Mouse (Mus musculus) forebrain, embryonic 15.5 days (tissue): ENCODE data around the gene Tor4a. TPM values are rescaled to one million over a fixed set of nuclear protein-coding genes. Genes with fewer than 3 reads are reported as not detected.

Experiments
- ATAC-seq: fragments of 200-750 bp; cut with Nextera tagmentation; replicated peaks from 2 replicates; pipeline ENCODE4 v1.8.0; 2017; ENCODE audit warnings: mild to moderate bottlenecking, moderate TSS enrichment, moderate library complexity
- H3K27ac ChIP-seq: fragments of 300-500 bp; sonication (generic); replicated peaks from 2 replicates; pipeline ENCODE4 v1.5.1; 2015; ENCODE audit warnings: mild to moderate bottlenecking, inconsistent platforms
- H3K27me3 ChIP-seq: fragments of 300-500 bp; sonication (generic); 2 replicates; pipeline ENCODE4 v1.6.1; 2015; ENCODE audit warnings: inconsistent platforms
- H3K36me3 ChIP-seq: fragments of 300-500 bp; sonication (generic); 2 replicates; pipeline ENCODE4 v1.6.1; 2015; ENCODE audit warnings: mild to moderate bottlenecking, inconsistent platforms
- H3K4me1 ChIP-seq: fragments of 300-500 bp; sonication (generic); 2 replicates; pipeline ENCODE4 v1.6.1; 2015; ENCODE audit warnings: inconsistent platforms
- H3K4me2 ChIP-seq: fragments of 300-500 bp; sonication (generic); replicated peaks from 2 replicates; pipeline ENCODE4 v1.6.1; 2015; ENCODE audit warnings: mild to moderate bottlenecking, inconsistent platforms
- H3K4me3 ChIP-seq: fragments of 300-500 bp; sonication (generic); 2 replicates; pipeline ENCODE4 v1.5.1; 2015; ENCODE audit warnings: mild to moderate bottlenecking, inconsistent platforms
- H3K9ac ChIP-seq: fragments of 300-500 bp; sonication (generic); replicated peaks from 2 replicates; pipeline ENCODE4 v1.6.1; 2015; ENCODE audit warnings: mild to moderate bottlenecking, inconsistent platforms
- H3K9me3 ChIP-seq: fragments of 300-500 bp; sonication (generic); 2 replicates; pipeline ENCODE4 v1.6.1; 2016; ENCODE audit warnings: inconsistent platforms
- WGBS: fragments of 180-500 bp; shearing (Covaris S2); methylation state at CpG from one replicate; pipeline ENCODE4 v1.1.7; 2015; ENCODE audit warnings: mixed read lengths; 5-methylcytosine and 5-hydroxymethylcytosine counted together
- polyA plus RNA-seq: library from polyadenylated mRNA; unstranded; fragments of >200 nt; fragmentation: Nextera tagmentation; extraction: Ambion mirVana; gene quantifications from 2 replicates; pipeline ENCODE4 v1.2.1, GENCODE M21; 2015

The Tor4a gene
- polyA plus RNA-seq, 1 experiment from 2014 or later: 1.3 TPM

DNA sequence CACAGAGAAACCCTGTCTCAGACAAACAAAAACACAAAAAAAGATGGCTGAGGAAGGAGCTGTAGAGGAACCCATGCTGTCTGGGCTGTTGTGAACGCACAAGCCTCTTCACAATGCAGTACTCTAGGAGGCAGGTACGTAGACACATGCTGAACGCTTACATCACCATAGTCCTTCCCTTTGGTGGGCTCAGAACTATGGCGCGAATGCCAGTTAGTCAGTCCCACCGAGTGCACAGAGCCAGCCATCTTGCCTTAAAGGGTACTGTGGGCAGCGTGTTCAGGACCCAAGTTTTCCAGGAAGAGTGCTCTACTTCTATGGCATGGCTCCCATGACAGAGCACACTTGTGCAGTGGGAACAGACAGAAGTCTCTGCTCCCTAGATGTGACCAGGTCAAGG lies 12.2 kb downstream of the Tor4a start:
- no peak overlapping the region for H3K9ac ChIP-seq
- 93% methylated on average over 7 of the region's 7 CpGs for WGBS
- H3K4me2 ChIP-seq: no peak overlapping the region
- peaks cover 66% of the 10 kb centered on the region for H3K4me1 ChIP-seq
- H3K9me3 ChIP-seq: no peaks in the 10 kb centered on the region
- H3K27me3 ChIP-seq: no peaks in the 10 kb centered on the region
- H3K4me3 ChIP-seq: no peak overlapping the region
- H3K36me3 ChIP-seq: no peaks in the 10 kb centered on the region
- peak overlapping the region; percentile 95; the same call in 1 of the 2 replicates for H3K27ac ChIP-seq
- no peak for ATAC-seq

DNA sequence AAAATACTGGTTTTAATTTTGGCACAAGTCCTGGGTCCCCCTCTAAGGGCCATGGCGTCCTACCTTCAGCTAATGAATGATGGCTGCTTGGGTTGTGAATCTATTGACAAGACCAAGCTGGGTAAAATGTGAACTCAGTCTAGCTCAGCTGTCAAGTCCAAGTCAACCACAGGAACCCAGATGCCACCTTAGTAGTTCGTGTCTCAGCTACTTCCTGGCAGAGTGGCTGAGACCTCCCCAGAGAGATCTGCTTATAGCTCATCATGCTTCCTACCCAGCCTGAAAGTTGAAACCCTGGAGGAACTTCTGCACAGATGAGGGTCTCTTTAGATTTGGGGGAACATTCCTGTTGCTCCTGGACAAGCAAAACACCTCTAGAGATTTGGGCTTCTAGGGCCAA lies 13.3 kb downstream of the Tor4a start:
- Histone ChIP-seq H3K9ac (no peak overlapping the region), H3K4me2 (peak overlapping the region; percentile 83), H3K27ac (0 out of 2 replicates have a peak overlapping the region, but pooled peaks have one; percentile 88), H3K27me3 (no peaks in the 10 kb centered on the region), H3K4me3 (peak overlapping the region; percentile 73), H3K9me3 (no peaks in the 10 kb centered on the region), H3K36me3 (no peaks in the 10 kb centered on the region), H3K4me1 (peaks cover 75% of the 10 kb centered on the region)
- ATAC-seq: no peak
- WGBS: 28% methylated on average over 2 of the region's 2 CpGs

DNA sequence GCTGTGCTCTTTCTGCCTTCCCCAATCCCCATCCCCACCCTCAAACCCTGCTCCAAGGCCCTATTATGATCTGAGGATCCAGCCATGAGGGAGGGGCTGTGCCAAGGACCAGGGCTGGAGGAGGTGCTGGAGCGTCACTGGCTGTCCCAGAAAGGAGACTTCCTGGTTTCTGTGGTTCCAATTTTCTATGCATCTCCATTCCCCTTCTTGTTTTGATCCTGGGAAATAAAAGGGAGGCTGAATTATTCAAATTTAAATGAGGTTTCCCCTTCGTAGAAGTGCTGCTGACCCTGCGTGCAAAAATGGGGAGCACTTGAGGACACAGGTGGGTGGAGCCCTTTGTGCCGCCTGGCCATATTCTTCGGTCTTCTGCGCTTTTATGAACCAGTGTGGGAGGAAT lies 14.0 kb downstream of the Tor4a start:
- WGBS: 3% methylated on average over 6 of the region's 6 CpGs
- peaks cover 82% of the 10 kb centered on the region for H3K4me1 ChIP-seq
- H3K27ac ChIP-seq: peak overlapping the region; percentile 88

DNA sequence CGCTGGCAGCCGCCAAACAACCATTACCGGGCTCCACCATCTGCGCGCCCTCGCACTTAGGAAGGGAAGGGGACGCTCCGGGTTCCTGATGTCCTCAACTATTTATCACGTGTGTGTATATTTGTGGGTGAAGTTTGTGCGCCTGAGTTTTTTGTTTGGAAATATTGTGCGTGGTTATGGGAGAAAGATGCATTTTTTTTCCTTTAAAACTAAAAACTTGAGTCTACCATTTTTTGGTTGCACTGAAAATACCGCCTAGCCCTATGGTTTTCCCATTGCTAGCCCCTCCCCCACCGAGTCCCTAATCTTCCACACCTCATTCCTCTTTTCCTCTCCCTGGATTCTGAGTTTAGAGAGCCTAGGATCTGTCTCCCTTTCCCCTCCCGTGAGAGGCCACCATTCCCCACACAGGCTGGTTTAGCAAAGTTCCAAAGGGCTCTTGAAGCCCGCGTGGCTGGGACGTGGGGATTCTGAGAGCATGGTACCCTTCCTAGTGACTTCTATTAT lies 14.7 kb downstream of the Tor4a start:
- Histone ChIP-seq H3K36me3 (no peaks in the 10 kb centered on the region), H3K4me1 (peaks cover 89% of the 10 kb centered on the region), H3K4me2 (peak overlapping the region; percentile 83), H3K9ac (peak overlapping the region; percentile 68), H3K27me3 (no peaks in the 10 kb centered on the region), H3K4me3 (peak overlapping the region; percentile 73), H3K9me3 (no peaks in the 10 kb centered on the region), H3K27ac (peak overlapping the region; percentile 88)
- WGBS: 0% methylated on average over 17 of the region's 17 CpGs
- no peak for ATAC-seq

More for the DNA sequence above, 14.0 kb downstream of the Tor4a start:
- Histone ChIP-seq H3K4me2 (peak overlapping the region; percentile 83), H3K4me3 (peak overlapping the region; percentile 73), H3K36me3 (no peaks in the 10 kb centered on the region), H3K9me3 (no peaks in the 10 kb centered on the region), H3K27me3 (no peaks in the 10 kb centered on the region), H3K9ac (no peak overlapping the region)
- no peak for ATAC-seq

DNA sequence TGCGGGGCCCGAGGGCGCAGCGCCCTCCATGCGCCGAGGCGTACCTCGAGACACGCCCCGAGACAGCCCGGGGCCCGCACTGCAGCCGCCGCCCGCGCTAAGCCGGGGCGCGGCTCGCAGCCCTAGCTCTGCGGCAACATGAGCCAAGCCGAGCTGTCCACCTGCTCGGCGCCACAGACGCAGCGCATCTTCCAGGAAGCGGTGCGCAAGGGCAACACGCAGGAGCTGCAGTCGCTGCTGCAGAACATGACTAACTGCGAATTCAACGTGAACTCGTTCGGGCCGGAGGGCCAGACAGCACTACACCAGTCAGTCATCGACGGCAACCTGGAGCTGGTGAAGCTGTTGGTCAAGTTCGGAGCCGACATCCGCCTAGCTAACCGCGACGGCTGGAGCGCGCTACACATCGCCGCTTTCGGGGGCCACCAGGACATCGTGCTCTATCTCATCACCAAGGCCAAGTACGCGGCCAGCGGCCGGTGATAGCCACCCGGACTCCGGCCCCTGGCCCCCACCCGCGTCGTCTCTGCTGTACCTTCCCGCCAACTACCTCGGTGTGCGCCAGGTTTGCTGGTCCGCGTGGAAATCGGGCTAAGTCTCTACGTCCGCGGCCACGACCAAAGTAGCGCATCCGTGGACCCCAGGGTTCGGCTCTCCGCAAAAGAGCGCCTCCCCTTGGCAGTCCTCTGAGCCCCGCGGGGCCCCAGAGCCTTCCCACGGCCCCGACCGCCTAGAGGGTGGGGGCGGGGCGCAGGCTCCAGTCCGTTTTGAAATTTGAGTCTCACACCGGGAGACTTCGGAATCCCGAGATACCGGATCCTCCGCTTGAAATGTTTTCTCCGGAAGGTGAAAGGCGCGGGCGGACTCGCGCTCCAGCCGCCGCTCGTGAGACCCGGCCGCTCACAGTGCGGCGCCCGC lies 15.5 kb downstream of the Tor4a start:
- Histone ChIP-seq H3K4me2 (peak overlapping the region; percentile 83), H3K4me1 (peaks cover 90% of the 10 kb centered on the region), H3K9me3 (no peaks in the 10 kb centered on the region), H3K36me3 (no peaks in the 10 kb centered on the region), H3K9ac (peak overlapping the region; percentile 68), H3K27ac (peak overlapping the region; percentile 88), H3K27me3 (no peaks in the 10 kb centered on the region), H3K4me3 (peak overlapping the region; percentile 73)
- under 1% methylated on average over 100 of the region's 100 CpGs for WGBS
- peak; percentile 38 for ATAC-seq

DNA sequence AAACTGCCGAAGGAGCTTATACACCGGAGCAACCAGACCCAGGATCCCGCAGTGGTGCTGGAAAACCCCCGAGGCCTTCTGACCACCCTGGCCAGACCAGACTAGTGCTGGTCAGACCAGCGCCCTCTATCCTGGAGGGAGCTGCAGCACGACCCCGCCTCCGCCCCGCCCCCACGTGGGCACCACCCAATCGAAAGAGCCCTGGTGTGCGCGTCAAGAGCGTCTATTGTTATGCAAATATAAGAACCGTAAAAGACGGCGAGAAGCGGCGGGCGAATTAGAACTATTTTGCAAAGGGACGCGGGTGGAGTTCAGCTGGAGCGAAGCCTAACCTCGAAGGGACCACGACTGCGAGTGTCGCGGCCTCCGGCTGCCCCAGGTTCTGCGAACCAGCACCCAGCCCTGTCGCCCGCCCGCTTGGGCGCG lies 16.2 kb downstream of the Tor4a start, which contains the start of gene Nrarp:
TSS of gene Nrarp (plus strand) at position 281 of the 426 bp plus-strand sequence.
- Histone ChIP-seq H3K4me3 (peak within 1 kb of the TSS; percentile 73), H3K9ac (peak within 1 kb of the TSS; percentile 68), H3K27me3 (no peaks in the 10 kb centered on the region), H3K9me3 (no peaks in the 10 kb centered on the region), H3K4me2 (peak within 1 kb of the TSS; percentile 83), H3K36me3 (no peaks in the 10 kb centered on the region), H3K27ac (peak within 1 kb of the TSS; percentile 88), H3K4me1 (peaks cover 90% of the 10 kb centered on the region)
- under 1% methylated on average over 33 of the region's 35 CpGs for WGBS
- ATAC-seq: peak; percentile 88

DNA sequence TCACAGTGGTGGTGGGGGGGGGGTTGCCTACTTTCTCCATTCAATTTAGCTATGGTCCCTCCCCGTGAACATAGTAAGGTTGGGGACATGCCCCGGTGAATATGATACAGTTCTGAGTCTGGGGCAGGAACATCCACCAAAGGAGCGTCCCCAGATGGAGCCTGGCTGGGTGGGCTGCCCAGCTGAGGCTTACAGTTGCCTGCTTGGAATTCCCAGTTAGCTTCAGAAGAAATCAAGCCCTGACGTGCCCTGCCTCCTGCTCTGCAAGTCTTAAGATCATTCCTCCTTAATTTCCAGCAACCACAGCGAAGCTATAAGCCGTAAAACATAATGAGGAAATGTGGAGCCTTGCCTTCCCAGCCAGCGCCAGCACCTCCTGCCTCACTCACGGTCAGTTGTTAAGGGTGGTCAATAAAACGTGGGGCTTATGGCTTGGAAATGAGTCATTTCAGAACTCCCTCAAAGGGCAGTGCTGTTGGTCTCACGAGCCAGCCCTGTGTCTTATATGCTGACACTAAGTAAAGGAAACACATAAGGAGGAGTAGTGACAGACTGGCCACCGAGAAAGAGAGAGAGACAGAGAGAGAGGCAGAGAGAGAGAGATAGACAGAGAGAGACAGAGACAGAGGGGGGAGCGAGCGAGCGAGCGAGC lies 17.0 kb downstream of the Tor4a start:
- H3K9ac ChIP-seq: peak overlapping the region; percentile 7; the same call in 1 of the 2 replicates
- peak overlapping the region; percentile 72 for H3K27ac ChIP-seq
- ATAC-seq: no peak
- H3K4me1 ChIP-seq: peaks cover 82% of the 10 kb centered on the region
- H3K4me3 ChIP-seq: peak overlapping the region; percentile 73
- no peaks in the 10 kb centered on the region for H3K9me3 ChIP-seq
- WGBS: 31% methylated on average over 15 of the region's 15 CpGs
- no peaks in the 10 kb centered on the region for H3K27me3 ChIP-seq
- peak overlapping the region; percentile 83 for H3K4me2 ChIP-seq
- H3K36me3 ChIP-seq: no peaks in the 10 kb centered on the region

DNA sequence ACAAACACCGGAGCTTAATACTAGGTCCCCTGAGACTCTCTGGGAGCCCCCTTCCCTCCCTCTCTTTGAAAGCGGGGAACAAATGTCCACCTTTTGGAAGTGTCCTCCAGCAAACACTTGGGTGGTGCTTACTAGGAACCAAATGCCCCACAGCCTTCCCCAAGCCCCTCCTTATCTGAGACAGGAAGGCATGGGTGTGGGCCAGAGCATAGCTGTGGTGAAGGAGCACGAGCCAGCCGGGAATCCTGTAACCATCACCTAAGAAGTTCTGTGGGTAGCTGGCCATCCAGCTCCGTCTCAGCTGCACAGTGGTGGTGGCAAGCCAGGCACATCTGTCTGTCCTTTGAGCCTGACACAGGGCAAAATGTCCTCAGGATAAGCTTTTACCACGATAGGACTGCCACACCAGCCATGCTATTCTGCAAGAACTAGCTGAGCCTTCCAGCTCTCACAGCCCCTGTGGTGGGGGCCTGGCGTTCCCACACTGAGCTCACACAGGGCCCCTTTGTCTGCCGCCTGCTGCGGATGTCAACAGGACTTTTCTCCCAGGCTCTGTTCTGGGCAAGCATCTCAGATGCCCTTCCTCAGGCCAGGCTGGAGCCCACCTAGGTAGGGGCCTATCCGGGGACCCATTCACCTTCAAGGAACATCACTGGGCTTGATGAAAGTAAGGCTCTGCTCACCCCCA lies 18.3 kb downstream of the Tor4a start:
- 0 out of 2 replicates have a peak, but pooled peaks have one; percentile 7 for ATAC-seq
- peak overlapping the region; percentile 3; the same call in 1 of the 2 replicates for H3K4me2 ChIP-seq
- H3K4me3 ChIP-seq: no peak overlapping the region
- H3K9me3 ChIP-seq: no peaks in the 10 kb centered on the region
- peak overlapping the region; percentile 27; the same call in 1 of the 2 replicates for H3K9ac ChIP-seq
- H3K27me3 ChIP-seq: no peaks in the 10 kb centered on the region
- peak overlapping the region; percentile 69 for H3K27ac ChIP-seq
- H3K4me1 ChIP-seq: peaks cover 70% of the 10 kb centered on the region
- 10% methylated on average over 10 of the region's 10 CpGs for WGBS
- H3K36me3 ChIP-seq: no peaks in the 10 kb centered on the region

DNA sequence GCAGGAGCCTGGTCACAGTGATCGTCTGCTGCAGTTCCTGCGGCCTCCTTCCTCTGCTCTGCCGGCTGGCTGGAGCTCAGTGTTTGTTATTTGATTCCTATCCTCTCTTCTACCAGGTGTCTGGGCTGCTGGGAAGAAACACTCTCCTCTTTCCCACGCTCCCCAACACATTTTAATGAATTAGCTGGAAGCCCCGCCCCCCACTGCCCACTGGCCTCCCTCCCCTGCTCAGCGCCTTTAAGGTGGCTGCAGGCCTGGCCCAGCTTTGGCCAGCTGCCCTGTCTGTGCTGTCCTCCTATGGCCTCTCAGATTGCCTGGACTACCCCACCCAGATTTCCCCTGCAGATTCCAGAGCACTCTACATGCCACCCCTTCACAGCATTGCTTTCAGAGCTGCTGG lies 19.0 kb downstream of the Tor4a start:
- Histone ChIP-seq H3K4me3 (peak overlapping the region; percentile 11; the same call in 1 of the 2 replicates), H3K36me3 (no peaks in the 10 kb centered on the region), H3K9ac (0 out of 2 replicates have a peak overlapping the region, but pooled peaks have one; percentile 30), H3K27ac (peak overlapping the region; percentile 69), H3K4me1 (peaks cover 63% of the 10 kb centered on the region), H3K27me3 (no peaks in the 10 kb centered on the region), H3K4me2 (peak overlapping the region; percentile 22), H3K9me3 (no peaks in the 10 kb centered on the region)
- no peak for ATAC-seq
- 1% methylated on average over 6 of the region's 6 CpGs for WGBS

DNA sequence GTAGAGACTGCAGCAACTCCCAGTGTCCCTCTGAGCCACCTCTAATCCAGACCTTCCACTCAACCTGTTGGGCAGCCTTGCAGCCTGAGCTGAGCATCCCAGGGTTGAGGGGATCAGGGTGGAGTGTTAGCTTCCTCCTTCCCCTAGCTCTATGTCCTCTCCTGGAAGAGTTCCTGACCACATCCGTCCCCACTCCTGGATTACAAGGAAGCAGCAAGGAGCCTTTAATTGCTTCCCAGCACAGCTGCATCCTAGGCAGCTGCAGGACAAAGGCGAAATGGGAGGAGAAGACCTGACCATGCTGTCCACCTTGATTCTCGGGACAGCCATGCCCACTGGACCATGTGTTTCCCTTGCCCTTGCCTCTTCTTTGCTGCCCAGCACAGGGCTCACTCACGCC lies 19.6 kb downstream of the Tor4a start:
- Histone ChIP-seq H3K4me3 (no peak overlapping the region), H3K9me3 (no peaks in the 10 kb centered on the region), H3K4me2 (peak overlapping the region; percentile 22), H3K27me3 (no peaks in the 10 kb centered on the region), H3K27ac (peak overlapping the region; percentile 69), H3K4me1 (peaks cover 59% of the 10 kb centered on the region), H3K9ac (0 out of 2 replicates have a peak overlapping the region, but pooled peaks have one; percentile 30), H3K36me3 (no peaks in the 10 kb centered on the region)
- no peak for ATAC-seq
- WGBS: 21% methylated on average over 4 of the region's 4 CpGs

DNA sequence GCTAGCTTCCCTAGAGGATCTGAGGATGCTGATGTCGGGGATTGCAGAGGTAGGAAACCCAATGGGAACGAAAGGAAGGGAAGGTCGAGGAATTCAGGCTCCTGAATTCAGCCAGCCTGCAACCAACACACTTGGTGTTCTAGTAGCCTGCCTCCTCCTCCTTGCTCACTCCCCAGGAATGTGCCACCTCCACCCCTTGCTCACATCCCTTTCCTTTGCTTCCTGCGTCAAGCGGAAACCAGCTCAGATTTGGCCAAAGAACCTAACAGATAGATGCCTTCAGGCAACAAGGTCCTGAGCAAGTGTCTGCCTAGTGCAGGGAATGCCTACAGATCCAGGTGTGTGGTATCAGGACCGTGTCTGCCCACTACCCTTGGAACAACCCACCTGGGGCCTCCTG lies 20.1 kb downstream of the Tor4a start:
- H3K4me1 ChIP-seq: peaks cover 56% of the 10 kb centered on the region
- WGBS: 70% methylated on average over 6 of the region's 6 CpGs
- no peak for ATAC-seq
- no peak overlapping the region for H3K4me3 ChIP-seq
- no peak overlapping the region; the same call in 1 of the 2 replicates for H3K4me2 ChIP-seq
- H3K9ac ChIP-seq: no peak overlapping the region
- H3K27ac ChIP-seq: peak overlapping the region; percentile 69
- no peaks in the 10 kb centered on the region for H3K36me3 ChIP-seq
- H3K9me3 ChIP-seq: no peaks in the 10 kb centered on the region
- H3K27me3 ChIP-seq: no peaks in the 10 kb centered on the region
